Mouse (Mus musculus): ENCODE data around the gene Olfr243. TPM values are rescaled to one million over a fixed set of nuclear protein-coding genes. Genes with fewer than 3 reads are reported as not detected.
"Not testable (repeated sequence)": the region's sequence is repeated elsewhere in the genome, so short reads cannot be mapped to it uniquely, and the experiment has no call there.

The Olfr243 gene
- not detected for total RNA-seq (2021)

DNA sequence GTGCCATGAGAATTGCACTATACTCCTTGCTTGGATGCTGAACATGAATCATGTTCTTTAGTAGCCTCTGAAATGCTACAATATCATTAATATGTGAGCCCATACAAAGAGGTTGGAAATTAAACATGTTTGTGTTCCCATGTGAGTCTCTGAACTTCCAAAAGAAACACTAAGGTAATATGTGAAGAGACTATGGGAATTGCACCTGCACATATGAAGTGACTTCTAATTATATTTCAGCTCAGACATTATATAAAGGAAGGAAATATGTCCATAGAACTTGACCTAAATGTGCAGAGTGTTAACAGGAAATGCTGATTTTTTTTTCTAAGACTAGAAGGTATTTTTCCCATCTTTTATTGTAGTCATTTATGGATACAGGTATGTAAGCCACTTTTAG, at the start of gene Olfr243:
Olfr243 (plus strand) TSS at position 301 of the 400 bp plus-strand sequence.
- DNase-seq = no peak

DNA sequence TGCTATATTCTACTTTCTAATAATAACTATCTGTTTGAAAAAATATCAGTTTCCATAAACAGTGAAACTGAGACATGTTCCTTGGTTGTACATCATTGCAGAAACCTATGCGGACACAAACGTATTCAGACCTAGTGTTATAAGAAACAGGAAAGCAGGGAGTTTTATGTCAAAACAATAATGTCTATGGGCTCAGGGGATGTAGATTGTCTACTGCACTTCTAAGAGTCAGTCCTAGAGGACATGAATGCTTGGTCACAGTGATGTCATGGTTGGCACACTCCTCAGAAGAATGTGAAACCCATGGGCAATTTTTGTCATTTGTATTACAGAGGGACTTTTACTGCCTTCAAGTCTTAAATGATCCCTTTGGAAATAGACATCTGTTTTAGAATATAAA, 43.4 kb upstream of the Olfr243 start, which contains the start of gene Olfr624:
Olfr624 (minus strand) TSS at position 101 of the 400 bp plus-strand sequence.
- no peak for DNase-seq

DNA sequence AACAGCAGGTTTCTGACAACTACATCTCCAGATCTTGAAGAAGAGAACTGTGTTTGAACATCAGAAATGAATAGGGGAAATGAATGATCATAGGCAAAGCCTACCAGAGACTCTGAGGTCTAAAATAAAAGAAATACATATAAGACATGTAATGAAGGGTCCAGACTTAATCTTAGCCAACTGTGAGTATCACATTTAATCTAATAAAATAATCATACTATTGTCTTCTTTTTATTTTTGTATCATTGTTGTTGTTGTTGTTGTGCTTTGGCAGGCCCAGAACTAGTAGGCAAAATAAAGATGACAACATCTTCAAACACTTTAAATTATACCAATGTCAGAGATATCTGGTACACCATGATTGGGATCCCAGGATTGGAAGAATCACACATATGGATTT, 32.1 kb upstream of the Olfr243 start, which contains the start of gene Olfr625-ps1:
Olfr625-ps1 (plus strand) TSS at position 301 of the 400 bp plus-strand sequence.
- no peak for DNase-seq

DNA sequence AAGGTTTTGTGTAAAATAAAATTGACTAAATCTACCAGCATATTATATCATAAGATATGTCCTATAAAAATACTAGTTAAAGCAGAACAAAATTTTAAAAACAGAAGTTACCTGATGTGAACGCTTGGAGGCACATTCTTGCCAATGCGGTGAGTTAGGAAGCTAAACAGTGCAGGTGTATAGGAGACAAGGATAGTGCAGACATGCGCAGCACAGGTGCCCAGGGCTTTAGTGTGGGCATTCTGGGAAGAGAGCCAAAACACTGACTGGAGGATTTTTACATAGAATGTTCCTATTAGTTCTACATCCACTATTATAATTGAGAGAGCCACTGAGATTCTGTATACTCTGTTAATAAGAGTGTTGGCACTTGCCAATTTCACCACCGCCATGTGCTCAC, 15.0 kb upstream of the Olfr243 start:
- no peak for DNase-seq

DNA sequence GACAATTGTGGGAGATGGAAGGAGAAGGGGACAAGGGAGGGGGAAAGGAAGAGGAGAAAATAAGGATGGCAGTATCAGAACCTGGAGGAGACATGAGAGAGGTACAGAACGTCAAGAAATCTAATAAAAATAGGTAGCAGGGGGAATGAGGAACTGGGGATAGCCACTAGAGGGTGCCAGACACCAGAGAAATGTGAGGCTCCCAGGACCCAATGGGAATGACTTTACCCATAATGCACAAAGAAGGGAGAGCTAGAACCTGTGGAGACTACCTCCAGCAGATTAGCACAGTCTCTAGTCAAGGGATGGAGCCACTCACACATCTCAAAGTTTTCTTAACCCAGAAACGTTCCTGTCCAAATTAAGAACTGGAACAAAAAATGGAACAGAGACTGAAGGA, 2.4 kb upstream of the Olfr243 start:
- no peak for DNase-seq

DNA sequence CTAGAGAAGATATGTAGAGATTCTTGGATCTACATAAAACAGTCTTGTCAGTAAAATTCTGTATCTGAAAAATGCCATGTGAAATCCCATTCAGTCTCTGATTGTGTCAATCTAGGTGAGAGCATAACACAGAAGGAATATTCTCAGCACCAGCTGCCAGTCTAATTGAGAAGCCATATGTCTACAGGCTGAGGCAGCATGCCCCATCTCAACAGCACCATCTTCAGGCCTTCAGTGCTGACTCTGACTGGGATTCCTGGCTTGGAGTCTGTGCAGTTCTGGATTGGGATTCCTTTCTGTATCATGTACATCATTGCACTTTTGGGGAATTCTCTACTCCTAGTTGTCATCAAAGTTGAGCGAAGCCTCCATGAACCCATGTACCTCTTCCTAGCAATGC, 1.9 kb downstream of the Olfr243 start:
- DNase-seq = not testable (repeated sequence)

DNA sequence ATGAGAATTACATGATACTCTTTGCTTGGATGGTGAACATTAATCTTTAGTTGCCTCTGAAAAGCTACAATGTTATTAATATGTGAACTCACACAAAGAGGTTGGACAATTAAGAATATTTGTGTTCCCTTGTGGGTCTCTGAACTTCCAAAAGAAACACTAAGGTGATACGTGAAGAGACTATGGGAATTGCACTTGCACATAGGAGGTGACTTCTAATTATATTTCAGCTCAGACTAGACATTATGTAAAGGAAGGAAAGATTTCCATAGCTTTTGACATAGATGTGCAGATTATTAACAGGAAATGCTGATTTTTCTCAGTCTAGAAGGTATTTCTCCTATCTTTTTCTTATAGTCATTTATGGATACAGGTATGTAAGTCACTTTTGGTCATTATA, 15.6 kb downstream of the Olfr243 start, which contains the start of gene Olfr628:
Olfr628 (plus strand) TSS at position 301 of the 400 bp plus-strand sequence.
- no peak for DNase-seq

DNA sequence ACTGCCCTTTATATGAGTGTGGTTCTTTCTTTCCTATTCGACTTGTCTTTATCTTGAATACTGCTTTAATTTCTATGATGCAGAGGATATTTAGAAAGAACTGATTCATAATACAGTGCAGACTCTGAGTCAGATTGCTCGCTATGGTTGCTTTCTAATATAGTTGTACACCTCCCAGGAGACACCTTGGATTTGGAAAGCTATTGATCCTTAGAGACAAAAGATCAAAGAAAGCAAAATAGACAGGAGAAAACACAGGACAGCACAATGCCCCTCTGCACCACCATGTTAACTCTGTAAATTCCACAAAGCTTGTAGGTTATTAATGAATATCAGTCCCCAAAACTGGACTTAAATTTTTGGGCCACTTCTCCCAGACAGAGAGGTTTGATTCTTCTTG, 30.4 kb downstream of the Olfr243 start, which contains the start of gene Olfr629:
Olfr629 (minus strand) TSS at position 101 of the 400 bp plus-strand sequence.
- no peak for DNase-seq

DNA sequence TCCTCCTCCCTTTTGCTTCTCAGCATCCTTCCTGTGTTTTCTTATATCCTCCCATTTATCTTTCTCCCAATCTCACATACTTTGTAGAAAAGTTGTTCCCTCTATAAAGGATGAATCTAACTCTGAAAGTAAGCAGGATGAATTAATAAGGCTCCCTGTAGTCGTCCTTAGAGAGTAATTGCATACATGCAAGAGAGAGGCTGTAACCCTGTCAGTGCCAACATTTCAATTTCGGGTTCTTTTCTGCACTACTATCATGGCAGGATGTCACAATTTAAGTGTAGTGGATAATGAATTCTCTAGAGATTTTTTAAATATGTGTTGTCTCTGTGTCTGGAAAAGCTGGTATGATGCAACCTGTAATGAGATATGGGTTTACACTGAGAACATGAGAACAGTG, 42.8 kb downstream of the Olfr243 start, which contains the start of gene Olfr630:
Olfr630 (minus strand) TSS at position 101 of the 400 bp plus-strand sequence.
- no peak for DNase-seq

DNA sequence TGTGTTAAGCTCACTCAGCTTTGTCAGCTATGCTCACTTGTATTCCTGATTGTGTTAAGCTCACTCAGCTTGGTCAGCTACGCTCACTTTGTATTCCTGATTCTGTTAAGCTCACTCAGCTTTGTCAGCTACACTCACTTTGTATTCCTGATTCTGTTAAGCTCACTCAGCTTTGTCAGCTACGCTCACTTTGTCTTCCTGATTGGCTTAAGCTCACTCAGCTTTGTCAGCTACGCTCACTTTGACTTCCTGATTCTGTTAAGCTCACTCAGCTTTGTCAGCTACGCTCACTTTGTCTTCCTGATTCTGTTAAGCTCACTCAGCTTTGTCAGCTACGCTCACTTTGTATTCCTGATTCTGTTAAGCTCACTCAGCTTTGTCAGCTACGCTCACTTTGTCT, 47.7 kb downstream of the Olfr243 start:
- DNase-seq = not testable (repeated sequence)

DNA sequence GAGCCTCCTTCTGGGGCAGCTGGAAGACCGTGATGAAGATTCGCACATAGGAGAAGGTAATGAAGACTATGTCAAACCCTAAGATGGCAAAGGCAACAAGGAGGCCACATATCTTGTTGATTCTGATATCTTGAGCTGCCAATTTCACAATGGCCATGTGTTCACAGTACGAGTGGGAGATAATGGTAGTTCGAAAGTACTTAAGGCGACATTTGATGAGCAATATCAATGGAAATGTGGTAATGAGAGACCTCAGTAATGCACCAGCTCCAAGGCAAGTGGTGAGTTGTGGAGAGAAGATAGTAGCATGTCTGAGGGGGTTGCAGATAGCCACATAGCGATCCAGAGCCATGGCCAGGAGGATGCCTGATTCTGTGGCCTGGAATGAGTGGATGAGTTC, 53.2 kb downstream of the Olfr243 start:
- DNase-seq = not testable (repeated sequence)

Other genes starting within 250 kb of the Olfr243 start
- gene Olfr608, start 244.8 kb upstream of the Olfr243 start, total RNA-seq (2021) = 1 to 10 TPM; 3.8 to 4.1 TPM
- not detected for gene Olfr609, start 216.6 kb upstream of the Olfr243 start, total RNA-seq (2021)
- not detected for gene Olfr610, start 202.5 kb upstream of the Olfr243 start, total RNA-seq (2021)
- not detected for gene Olfr611, start 193.8 kb upstream of the Olfr243 start, total RNA-seq (2021)
- not detected for gene Olfr612, start 172.0 kb upstream of the Olfr243 start, total RNA-seq (2021)
- not detected for gene Olfr613, start 166.6 kb upstream of the Olfr243 start, total RNA-seq (2021)
- not detected for gene Olfr615, start 158.6 kb upstream of the Olfr243 start, total RNA-seq (2021)
- gene Olfr616, start 145.5 kb upstream of the Olfr243 start, total RNA-seq (2021) = not detected
- not detected for gene Olfr617, start 141.6 kb upstream of the Olfr243 start, total RNA-seq (2021)
- not detected for gene Olfr618, start 124.6 kb upstream of the Olfr243 start, total RNA-seq (2021)
- gene Olfr619, start 114.1 kb upstream of the Olfr243 start, total RNA-seq (2021) = not detected
- not detected for gene Olfr620, start 102.1 kb upstream of the Olfr243 start, total RNA-seq (2021)
- gene Olfr622, start 72.0 kb upstream of the Olfr243 start, total RNA-seq (2021) = not detected
- gene Olfr623, start 51.0 kb upstream of the Olfr243 start, total RNA-seq (2021) = not detected
- not detected for gene Olfr624, start 43.5 kb upstream of the Olfr243 start, total RNA-seq (2021)
- not detected for gene Olfr625-ps1, start 32.0 kb upstream of the Olfr243 start, total RNA-seq (2021)
- gene Olfr628, start 15.7 kb downstream of the Olfr243 start, total RNA-seq (2021) = not detected
- not detected for gene Olfr629, start 30.3 kb downstream of the Olfr243 start, total RNA-seq (2021)
- not detected for gene Olfr630, start 42.7 kb downstream of the Olfr243 start, total RNA-seq (2021)
- gene Olfr69, start 56.9 kb downstream of the Olfr243 start, total RNA-seq (2021) = not detected
- not detected for gene Olfr68, start 65.0 kb downstream of the Olfr243 start, total RNA-seq (2021)
- gene Olfr67, start 77.2 kb downstream of the Olfr243 start, total RNA-seq (2021) = not detected
- gene Hbb-bt, start 99.3 kb downstream of the Olfr243 start, total RNA-seq (2021) = 1,000 to 10,000 TPM in 1 of 2 experiments, 100 to 1,000 TPM in 1; 541 to 1,864 TPM
- over 10,000 TPM in 1 of 2 experiments, 1,000 to 10,000 TPM in 1; 4,494 to 12,962 TPM for gene Hbb-bs, start 113.4 kb downstream of the Olfr243 start, total RNA-seq (2021)
- gene Hbb-bh2, start 125.8 kb downstream of the Olfr243 start, total RNA-seq (2021) = not detected
- not detected for gene Hbb-bh1, start 128.5 kb downstream of the Olfr243 start, total RNA-seq (2021)
- under 1 TPM in 1 of 2 experiments, not detected in 1; 0.74 TPM for gene Hbb-y, start 138.5 kb downstream of the Olfr243 start, total RNA-seq (2021)
- gene Olfr66, start 171.6 kb downstream of the Olfr243 start, total RNA-seq (2021) = not detected
- not detected for gene Olfr64, start 179.8 kb downstream of the Olfr243 start, total RNA-seq (2021)
- not detected for gene Olfr65, start 188.8 kb downstream of the Olfr243 start, total RNA-seq (2021)
- not detected for gene Olfr631, start 214.2 kb downstream of the Olfr243 start, total RNA-seq (2021)
- not detected for gene Olfr632, start 219.7 kb downstream of the Olfr243 start, total RNA-seq (2021)
- not detected for gene Olfr633, start 229.8 kb downstream of the Olfr243 start, total RNA-seq (2021)

Data from heart, postnatal 4 days (tissue).